Mouse (Mus musculus) brain, adult 2 months (tissue): ENCODE results near the gene Cmip.
A peak's percentile ranks its signal among the peaks of the same experiment; 100 is the strongest.

Experiments
- DNase-seq: peaks from one replicate; pipeline ENCODE4 v3.0.0; 2011; ENCODE audit warnings: low read depth, low spot score

Gene Cmip

GRCm38 (mm10) chr8:117347556-117347955 is 90.7 kb downstream of the Cmip start:
- DNase-seq: no peak

- peak; percentile 45 for DNase-seq
These were observed 92.0 kb downstream of the Cmip start for GRCm38 (mm10) chr8:117348718-117349394.

- DNase-seq: no peak
These were observed 92.7 kb downstream of the Cmip start for GRCm38 (mm10) chr8:117349541-117349940.

GRCm38 (mm10) chr8:117352098-117352497 is 95.2 kb downstream of the Cmip start:
- no peak for DNase-seq

- DNase-seq: peak; percentile 68
These were observed 98.4 kb downstream of the Cmip start for GRCm38 (mm10) chr8:117355111-117355831.

- no peak for DNase-seq
These were observed 99.3 kb downstream of the Cmip start for GRCm38 (mm10) chr8:117356109-117356672.

GRCm38 (mm10) chr8:117357491-117358467 is 100.9 kb downstream of the Cmip start:
- DNase-seq: no peak

GRCm38 (mm10) chr8:117360172-117360930 is 103.5 kb downstream of the Cmip start:
- no peak for DNase-seq

- no peak for DNase-seq
These were observed 105.0 kb downstream of the Cmip start for GRCm38 (mm10) chr8:117361595-117362437.

GRCm38 (mm10) chr8:117362438-117362726 is 105.5 kb downstream of the Cmip start:
- no peak for DNase-seq

GRCm38 (mm10) chr8:117363291-117363690 is 106.4 kb downstream of the Cmip start:
- peak; percentile 84 for DNase-seq

- no peak for DNase-seq
These were observed 107.7 kb downstream of the Cmip start for GRCm38 (mm10) chr8:117364374-117365160.

- peak; percentile 80 for DNase-seq
These were observed 109.6 kb downstream of the Cmip start for GRCm38 (mm10) chr8:117366475-117366874.

GRCm38 (mm10) chr8:117367441-117367840 is 110.6 kb downstream of the Cmip start:
- no peak for DNase-seq

- DNase-seq: no peak
These were observed 111.9 kb downstream of the Cmip start for GRCm38 (mm10) chr8:117368781-117369180.

GRCm38 (mm10) chr8:117370009-117370408 is 113.1 kb downstream of the Cmip start:
- no peak for DNase-seq

- DNase-seq: no peak
These were observed 114.3 kb downstream of the Cmip start for GRCm38 (mm10) chr8:117371189-117371588.

- peak; percentile 82 for DNase-seq
These were observed 115.2 kb downstream of the Cmip start for GRCm38 (mm10) chr8:117372070-117372469.

- DNase-seq: no peak
These were observed 116.2 kb downstream of the Cmip start for GRCm38 (mm10) chr8:117373001-117373428.
